Comparison of ENCODE assay signal across 11 mouse cellular contexts in the genomic region with DNA sequence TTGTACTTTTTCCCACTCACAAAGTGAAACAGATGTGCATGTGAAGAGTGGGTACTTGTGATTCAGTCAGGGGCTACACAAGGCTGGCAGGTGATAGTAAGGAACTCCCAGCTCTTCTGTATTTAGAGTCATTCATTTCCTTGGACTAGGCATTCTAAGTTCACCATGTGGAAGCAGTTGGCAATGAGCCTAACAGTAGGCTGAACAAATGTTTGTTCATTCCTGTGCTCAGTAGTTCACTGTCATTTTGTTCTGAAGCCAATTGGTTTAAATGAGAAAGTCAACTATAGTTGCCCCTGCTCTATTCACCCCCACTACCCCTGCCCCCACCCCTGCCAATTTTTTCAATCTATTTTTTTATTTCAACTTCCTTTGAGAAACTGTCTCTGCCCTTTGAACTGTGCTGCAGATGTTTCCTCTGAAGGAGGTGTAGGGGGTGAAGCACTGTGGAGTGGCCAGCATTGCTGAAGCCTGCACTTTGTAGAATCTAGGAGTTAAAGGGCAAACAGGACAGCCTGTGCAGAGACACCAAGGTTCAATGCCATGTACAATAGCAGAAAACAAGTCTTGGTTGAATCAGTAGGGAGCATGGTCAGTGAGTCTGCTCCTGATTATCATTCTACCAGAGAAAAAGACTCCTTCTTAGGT. TPM values are rescaled to one million over a fixed set of nuclear protein-coding genes. Genes with fewer than 3 reads are reported as not detected.
DNase-seq lines count a peak whose midpoint lies in the region; ATAC-seq lines count a peak whose summit lies in the region.
"Had no signal": no experiment of that assay in that cellular context is flagged by ENCODE, and none has a peak within 500 bp of the region (broad histone marks: within the 10 kb centered on the region; RNA-seq: fewer than 3 reads in every experiment).

No protein-coding gene starts in this region.

- H3K9me3 ChIP-seq in lung, embryonic 15.5 days: no peaks in the 10 kb centered on the region
- H3K9me3 ChIP-seq: midbrain, embryonic 15.5 days had no signal

- DNase-seq in adrenal gland, postnatal 10 days: peak; percentile 4
- no peak for DNase-seq in adrenal gland, postnatal 25 days
- DNase-seq in urinary bladder, postnatal 14 days (ENCODE audit: low spot score): peak; percentile 5
- no peak for DNase-seq in urinary bladder, adult 18-20 months (ENCODE audit: low spot score in 2 of 2)
- no peak for DNase-seq in gastrocnemius, postnatal 25 days
- DNase-seq in layer of hippocampus, postnatal 36 days: no peak
- DNase-seq in left cerebral cortex, postnatal 14 days (ENCODE audit: low spot score in 2 of 2): no peak

- peaks cover 6% of the 10 kb centered on the region; the same call in 1 of the 2 replicates for H3K36me3 ChIP-seq in lung, embryonic 15.5 days
- H3K36me3 ChIP-seq: midbrain, embryonic 15.5 days had no signal

- intact Hi-C loops in left cerebral cortex, postnatal 14 days (cut with DNase I): no loop called here

- 0 out of 2 replicates have a peak, but pooled peaks cover 2% of the 10 kb centered on the region for H3K4me1 ChIP-seq in lung, embryonic 15.5 days
- H3K4me1 ChIP-seq: midbrain, embryonic 15.5 days had no signal

- ATAC-seq in lung, embryonic 15.5 days (ENCODE audit: borderline replicate concordance, extremely low read depth, low FRiP score, low TSS enrichment): 0 out of 2 replicates have a peak, but pooled peaks have one; percentile 3
- ATAC-seq: midbrain, embryonic 15.5 days had no signal

- H3K9ac ChIP-seq in lung, embryonic 15.5 days: no peak overlapping the region
- H3K9ac ChIP-seq: midbrain, embryonic 15.5 days had no signal

- H3K27me3 ChIP-seq in lung, embryonic 15.5 days: no peaks in the 10 kb centered on the region
- H3K27me3 ChIP-seq: midbrain, embryonic 15.5 days had no signal

- H3K4me3 ChIP-seq in lung, embryonic 15.5 days: no peak overlapping the region
- H3K4me3 ChIP-seq: heart, adult 2 months; midbrain, embryonic 15.5 days had no signal

- H3K4me2 ChIP-seq in lung, embryonic 15.5 days: peak overlapping the region; percentile 16; the same call in 1 of the 2 replicates
- H3K4me2 ChIP-seq: midbrain, embryonic 15.5 days had no signal

- peak overlapping the region; percentile 15; the same call in 1 of the 2 replicates for H3K27ac ChIP-seq in lung, embryonic 15.5 days
- H3K27ac ChIP-seq: heart, adult 2 months; midbrain, embryonic 15.5 days had no signal

RNA-seq across cellular contexts. Expression of a gene that starts 2.4 kb away (rescaled TPM):
- 10 to 100 TPM; 39.5 to 50.3 TPM for total RNA-seq in adrenal gland, postnatal 10 days (2021)
- total RNA-seq in adrenal gland, postnatal 25 days (2021): 29.0 and 40.7 TPM in 2 replicates
- 82.5 and 86.0 TPM in 2 replicates for polyA plus RNA-seq in lung, embryonic 15.5 days (2015; fragmentation: Nextera tagmentation; extraction: Ambion mirVana)
- total RNA-seq in gastrocnemius, postnatal 25 days (2021): 10 to 100 TPM; 12.8 to 17.8 TPM
- total RNA-seq in layer of hippocampus, postnatal 36 days (2021): 10 to 100 TPM; 35.7 to 39.7 TPM
- total RNA-seq in left cerebral cortex, postnatal 14 days (2021): 10 to 100 TPM; 25.5 to 28.6 TPM

RNA-seq across cellular contexts. Expression of a gene that starts 32.8 kb away (rescaled TPM):
- 10 to 100 TPM; 48.0 to 52.3 TPM for total RNA-seq in adrenal gland, postnatal 10 days (2021)
- 47.0 and 47.3 TPM in 2 replicates for total RNA-seq in adrenal gland, postnatal 25 days (2021)
- 128 and 131 TPM in 2 replicates for polyA plus RNA-seq in lung, embryonic 15.5 days (2015; fragmentation: Nextera tagmentation; extraction: Ambion mirVana)
- total RNA-seq in gastrocnemius, postnatal 25 days (2021): 10 to 100 TPM; 24.4 to 26.2 TPM
- 10 to 100 TPM; 32.7 to 34.6 TPM for total RNA-seq in layer of hippocampus, postnatal 36 days (2021)
- 10 to 100 TPM; 23.4 to 24.9 TPM for total RNA-seq in left cerebral cortex, postnatal 14 days (2021)

RNA-seq across cellular contexts. Expression of a gene that starts 35.1 kb away (rescaled TPM):
- total RNA-seq in adrenal gland, postnatal 10 days (2021): not detected
- not detected in 2 replicates for total RNA-seq in adrenal gland, postnatal 25 days (2021)
- polyA plus RNA-seq in lung, embryonic 15.5 days (2015; fragmentation: Nextera tagmentation; extraction: Ambion mirVana): not detected in 2 replicates
- not detected for total RNA-seq in gastrocnemius, postnatal 25 days (2021)
- total RNA-seq in layer of hippocampus, postnatal 36 days (2021): not detected
- not detected for total RNA-seq in left cerebral cortex, postnatal 14 days (2021)
- total RNA-seq: heart, adult 2 months had no signal
- polyA plus RNA-seq: C2C12; heart, adult 2 months had no signal

RNA-seq across cellular contexts. Expression of a gene that starts 43.2 kb away (rescaled TPM):
- total RNA-seq in adrenal gland, postnatal 10 days (2021): 1 to 10 TPM; 1.7 to 2.7 TPM
- 1.8 and 2.8 TPM in 2 replicates for total RNA-seq in adrenal gland, postnatal 25 days (2021)
- 7.7 and 8.5 TPM in 2 replicates for polyA plus RNA-seq in lung, embryonic 15.5 days (2015; fragmentation: Nextera tagmentation; extraction: Ambion mirVana)
- 1 to 10 TPM in 1 of 2 experiments, under 1 TPM in 1; 0.84 to 1.1 TPM for total RNA-seq in gastrocnemius, postnatal 25 days (2021)
- 1 to 10 TPM; 1.6 to 2.4 TPM for total RNA-seq in layer of hippocampus, postnatal 36 days (2021)
- total RNA-seq in left cerebral cortex, postnatal 14 days (2021): 1 to 10 TPM; 1.8 to 2.4 TPM

Comparison
In these comparisons a context has a peak if more than half of its experiments do, and no peak if none do; other contexts are left out.
1. DNase-seq: peak in adrenal gland, postnatal 10 days (single experiment) and urinary bladder, postnatal 14 days (single experiment); none in adrenal gland, postnatal 25 days (single experiment), urinary bladder, adult 18-20 months (0 of 2), gastrocnemius, postnatal 25 days (single experiment), layer of hippocampus, postnatal 36 days (0 of 2) and left cerebral cortex, postnatal 14 days (0 of 2).